In the genomic region with DNA sequence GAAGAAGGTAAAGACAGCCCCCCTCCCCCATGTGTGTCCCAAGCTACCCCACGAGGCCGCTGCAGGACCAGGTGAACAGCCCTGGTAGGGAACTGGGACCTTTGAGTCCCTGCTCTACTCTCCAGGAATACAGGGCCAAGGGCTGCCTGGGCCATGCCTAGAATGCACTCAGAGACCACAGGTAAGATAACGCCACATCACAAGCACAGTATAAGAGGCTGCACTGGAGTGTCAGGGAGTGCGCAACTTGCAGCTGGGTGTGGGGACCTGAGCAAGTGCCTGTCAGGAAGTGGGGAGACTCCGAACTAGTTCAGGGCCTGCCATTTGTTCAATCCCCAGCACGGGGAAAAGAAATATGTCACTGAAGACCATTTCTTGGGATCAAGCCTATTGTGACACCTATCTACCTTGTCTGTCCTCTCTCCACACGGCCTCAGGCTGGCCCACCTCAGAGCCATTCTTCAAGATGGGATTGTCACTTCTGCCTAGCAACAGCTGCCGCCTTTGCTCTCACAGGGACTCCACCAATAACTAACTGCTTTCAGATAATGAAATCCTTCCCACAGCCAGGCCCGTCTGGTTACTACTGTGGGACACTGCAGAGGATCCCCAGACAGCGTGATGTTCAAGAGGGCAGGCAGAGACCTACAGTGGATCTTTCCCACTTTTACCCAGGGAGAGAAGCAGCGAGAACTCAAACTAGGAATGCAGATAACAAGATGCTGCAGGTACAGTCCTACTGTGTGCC, we compare ENCODE assay signal across 23 mouse cellular contexts. TPM values are rescaled to one million over a fixed set of nuclear protein-coding genes. Genes with fewer than 3 reads are reported as not detected.
DNase-seq lines count a peak whose midpoint lies in the region; ATAC-seq and TF ChIP-seq lines count a peak whose summit lies in the region.
"Had no signal": no experiment of that assay in that cellular context is flagged by ENCODE, and none has a peak within 500 bp of the region (broad histone marks: within the 10 kb centered on the region; RNA-seq: fewer than 3 reads in every experiment).

No protein-coding gene starts in this region.

- no peak for TF ChIP-seq CTCF in lung, adult 2 months (IDR thresholded peaks at IDR 0.05; ENCODE audit: insufficient read depth, low read length)

- 65% methylated on average over 11 of the region's 11 CpGs for WGBS in lung, adult 2 months
- WGBS in intestine, embryonic 15.5 days, result 72% methylated on average over 11 of the region's 11 CpGs

- peaks cover 11% of the 10 kb centered on the region for H3K4me1 ChIP-seq in lung, adult 2 months (ENCODE audit: control insufficient read depth, insufficient read depth, low read length)
- peaks cover 58% of the 10 kb centered on the region for H3K4me1 ChIP-seq in intestine, embryonic 15.5 days (replicated peaks)

- DNase-seq in adrenal gland, postnatal 14 days, result peak; percentile 44
- no peak for DNase-seq in adrenal gland, postnatal 4 days (ENCODE audit: low spot score in 2 of 2)
- peak; percentile 49 to 64 for DNase-seq in lung, adult 18-20 months
- no peak for DNase-seq in lung, adult 2 months
- peak; percentile 46 for DNase-seq in lung, postnatal 10 days
- peak; percentile 48 for DNase-seq in thymus, postnatal 14 days
- DNase-seq in layer of hippocampus, adult 8-10 months (ENCODE audit: low spot score in 2 of 2), result no peak
- DNase-seq: adrenal gland, adult 8-10 months; cerebellum, adult 9-11 months; gastrocnemius, postnatal 10 days; heart, adult 2 months; right cerebral cortex, postnatal 4 days had no signal

- no peaks in the 10 kb centered on the region for H3K36me3 ChIP-seq in intestine, embryonic 15.5 days
- H3K36me3 ChIP-seq: heart, embryonic 15.5 days; hindbrain, embryonic 15.5 days; liver, embryonic 15.5 days had no signal

- H3K27me3 ChIP-seq in intestine, embryonic 15.5 days (replicated peaks), result no peaks in the 10 kb centered on the region
- H3K27me3 ChIP-seq: embryonic facial prominence, embryonic 12.5 days; forebrain, embryonic 13.5 days; heart, embryonic 15.5 days; hindbrain, embryonic 15.5 days; limb, embryonic 15.5 days; midbrain, embryonic 12.5 days; Patski had no signal

- H3K9ac ChIP-seq in intestine, embryonic 15.5 days, result no peak overlapping the region
- H3K9ac ChIP-seq: embryonic facial prominence, embryonic 12.5 days; forebrain, embryonic 13.5 days; heart, embryonic 15.5 days; hindbrain, embryonic 15.5 days; limb, embryonic 15.5 days; liver, embryonic 15.5 days; midbrain, embryonic 12.5 days had no signal

- H3K9me3 ChIP-seq in intestine, embryonic 15.5 days, result no peaks in the 10 kb centered on the region
- H3K9me3 ChIP-seq: embryonic facial prominence, embryonic 12.5 days; forebrain, embryonic 13.5 days; heart, embryonic 15.5 days; hindbrain, embryonic 15.5 days; limb, embryonic 15.5 days; liver, embryonic 15.5 days; midbrain, embryonic 12.5 days had no signal

- no peak overlapping the region for H3K27ac ChIP-seq in intestine, embryonic 15.5 days
- H3K27ac ChIP-seq: embryonic facial prominence, embryonic 12.5 days; forebrain, embryonic 13.5 days; heart, adult 2 months; heart, embryonic 15.5 days; hindbrain, embryonic 15.5 days; limb, embryonic 15.5 days; liver, embryonic 15.5 days; midbrain, embryonic 12.5 days had no signal

- TF ChIP-seq POLR2A in lung, adult 2 months (IDR thresholded peaks at IDR 0.05; ENCODE audit: borderline replicate concordance, extremely low read depth, low read depth, low read length), result no peak

- no peak overlapping the region for H3K4me3 ChIP-seq in lung, adult 2 months (replicated peaks; ENCODE audit: extremely low read depth, low read depth, low read length)
- no peak overlapping the region for H3K4me3 ChIP-seq in intestine, embryonic 15.5 days (replicated peaks)
- H3K4me3 ChIP-seq: embryonic facial prominence, embryonic 12.5 days; erythroblast, embryonic 14.5 days; forebrain, embryonic 13.5 days; heart, adult 2 months; heart, embryonic 15.5 days; hindbrain, embryonic 15.5 days; limb, embryonic 15.5 days; liver, embryonic 15.5 days; midbrain, embryonic 12.5 days had no signal

- no peak for ATAC-seq in intestine, embryonic 15.5 days
- ATAC-seq: forebrain, embryonic 13.5 days; intestine, postnatal 0 days; Patski had no signal

- no peak overlapping the region for H3K4me2 ChIP-seq in intestine, embryonic 15.5 days (replicated peaks)
- H3K4me2 ChIP-seq: embryonic facial prominence, embryonic 12.5 days; forebrain, embryonic 13.5 days; heart, embryonic 15.5 days; hindbrain, embryonic 15.5 days; limb, embryonic 15.5 days; liver, embryonic 15.5 days; midbrain, embryonic 12.5 days had no signal

RNA-seq across cellular contexts. Expression of a gene that starts 4.2 kb away (rescaled TPM):
- 25.6 and 29.0 TPM in 2 replicates for total RNA-seq in adrenal gland, postnatal 14 days (2021)
- 10 to 100 TPM; 35.7 to 44.5 TPM for total RNA-seq in adrenal gland, postnatal 4 days (2021)
- 13.0 and 13.4 TPM in 2 replicates for polyA plus RNA-seq in lung, adult 2 months (2012; rRNA removed)
- polyA plus RNA-seq in intestine, embryonic 15.5 days (2015; fragmentation: Nextera tagmentation; extraction: Ambion mirVana), result 4.7 and 5.9 TPM in 2 replicates
- 10 to 100 TPM; 15.5 to 24.3 (median 19.8) TPM for total RNA-seq in layer of hippocampus, adult 8-10 months (2022)

RNA-seq across cellular contexts. Expression of a gene that starts 21.2 kb away (rescaled TPM):
- total RNA-seq in adrenal gland, postnatal 14 days (2021), result 3.9 and 6.8 TPM in 2 replicates
- 1 to 10 TPM; 7.8 TPM for total RNA-seq in adrenal gland, postnatal 4 days (2021)
- polyA plus RNA-seq in lung, adult 2 months (2012; rRNA removed), result 5.0 and 5.2 TPM in 2 replicates
- 13.2 and 15.6 TPM in 2 replicates for polyA plus RNA-seq in intestine, embryonic 15.5 days (2015; fragmentation: Nextera tagmentation; extraction: Ambion mirVana)
- 1 to 10 TPM; 4.9 to 6.1 (median 5.3) TPM for total RNA-seq in layer of hippocampus, adult 8-10 months (2022)

Comparison
In these comparisons a context has a peak if more than half of its experiments do, and no peak if none do; other contexts are left out.
1. DNase-seq: peak in adrenal gland, postnatal 14 days (single experiment), lung, adult 18-20 months (2 of 2), lung, postnatal 10 days (single experiment) and thymus, postnatal 14 days (single experiment); none in adrenal gland, postnatal 4 days (0 of 2), lung, adult 2 months (single experiment) and layer of hippocampus, adult 8-10 months (0 of 2).